Mouse (Mus musculus) G1E (cell line): ENCODE data around the gene Cgnl1.

ENCODE experiments used
- CTCF ChIP-seq: IDR thresholded peaks from 2 replicates; pipeline ENCODE4 v1.5.1; 2012; ENCODE audit warnings: low read depth, low read length, inconsistent platforms, mixed read lengths
- TAL1 ChIP-seq: conservative IDR thresholded peaks from 2 replicates; pipeline ENCODE4 v1.6.1; 2012; ENCODE audit warnings: low read depth, low read length, inconsistent platforms, mixed read lengths

- no peak for TF ChIP-seq CTCF
- no peak for TF ChIP-seq TAL1
These were observed 131.0 kb downstream of the Cgnl1 start for GRCm38 (mm10) chr9:71640361-71640927.
